Mouse (Mus musculus): ENCODE measurements at regions not wholly inside any gene's neighbourhood (a gene's known extent, or its start where the extent isn't known, plus 50 kb on each side); places are given as distances from the start of the nearest gene placed in this dataset.

- no peak for TF ChIP-seq ZC3H11A (IDR thresholded peaks at IDR 0.05; ENCODE audit: borderline replicate concordance, low read depth, low read length)
- TF ChIP-seq MAFK (IDR thresholded peaks at IDR 0.05; ENCODE audit: insufficient read depth, low read depth, low read length), result no peak
- no peak for TF ChIP-seq HCFC1 (IDR thresholded peaks at IDR 0.05; ENCODE audit: borderline replicate concordance, insufficient read depth, low read length)
- TF ChIP-seq CHD2 (IDR thresholded peaks at IDR 0.05; ENCODE audit: low read depth, low read length), result no peak
- no peak for TF ChIP-seq ZNF384 (IDR thresholded peaks at IDR 0.05; ENCODE audit: low read depth, low read length)
Measured at GRCm38 (mm10) chr10:87654112-87654511, 132.5 kb downstream of the Pah start.

All from ES-E14 (cell line).